Mouse (Mus musculus) ES-E14 (cell line): ENCODE results near the gene Cd9. TPM values are rescaled to one million over a fixed set of nuclear protein-coding genes. Genes with fewer than 3 reads are reported as not detected.
A peak's percentile ranks its signal among the peaks of the same experiment; 100 is the strongest.
"Not testable (repeated sequence)": the region's sequence is repeated elsewhere in the genome, so short reads cannot be mapped to it uniquely, and the experiment has no call there.

ENCODE experiments used
- DNase-seq: peaks from one replicate; pipeline ENCODE4 v3.0.0-alpha.2; 2013; ENCODE audit warnings: low read depth, low spot score
- H3K27ac ChIP-seq: 2 replicates; pipeline ENCODE4 v1.5.1; 2012; ENCODE audit warnings: low read depth, mild to moderate bottlenecking, low read length, moderate library complexity, mixed read lengths; ENCODE audit not compliant: poor library complexity, insufficient read depth, severe bottlenecking
- H3K36me3 ChIP-seq: 2 replicates; pipeline ENCODE4 v1.6.1; 2012; ENCODE audit warnings: mild to moderate bottlenecking, low read length, moderate library complexity, mixed read lengths; ENCODE audit not compliant: control insufficient read depth, poor library complexity, insufficient read depth, severe bottlenecking
- H3K4me1 ChIP-seq, 2 experiments: fragments of 150-350 bp in 1 of 2; sonication (generic) in 1 of 2; 2 replicates each; pipeline ENCODE4 v1.6.1; 2012; ENCODE audit warnings: low read length in 2 of 2, mild to moderate bottlenecking in 1 of 2, mixed read lengths in 1 of 2; ENCODE audit not compliant: control insufficient read depth in 2 of 2, insufficient read depth in 2 of 2, poor library complexity in 1 of 2
- H3K4me3 ChIP-seq, 2 experiments: fragments of 150-350 bp in 1 of 2; sonication (generic) in 1 of 2; 2 replicates each; pipeline ENCODE4 v1.5.1; 2012; ENCODE audit warnings: low read length in 2 of 2, low read depth in 1 of 2, mild to moderate bottlenecking in 1 of 2, mixed read lengths in 1 of 2; ENCODE audit not compliant: insufficient read depth in 1 of 2, poor library complexity in 1 of 2, severe bottlenecking in 1 of 2
- H3K9ac ChIP-seq: 2 replicates; pipeline ENCODE4 v1.6.1; 2012; ENCODE audit warnings: low read depth, mild to moderate bottlenecking, low read length, mixed read lengths; ENCODE audit not compliant: poor library complexity, insufficient read depth, severe bottlenecking
- H3K9me3 ChIP-seq: fragments of 150-350 bp; sonication (generic); 2 replicates; pipeline ENCODE4 v1.6.1; 2012; ENCODE audit warnings: low read depth, mild to moderate bottlenecking, low read length; ENCODE audit not compliant: control insufficient read depth, insufficient read depth
- CHD2 ChIP-seq: IDR thresholded peaks from 2 replicates; pipeline ENCODE4 v1.6.1; 2014; ENCODE audit warnings: mild to moderate bottlenecking, low read depth, low read length, inconsistent platforms
- HCFC1 ChIP-seq: IDR thresholded peaks from 2 replicates; pipeline ENCODE4 v1.6.1; 2012; ENCODE audit warnings: low read length, inconsistent platforms, borderline replicate concordance; ENCODE audit not compliant: insufficient read depth
- MAFK ChIP-seq: IDR thresholded peaks from 2 replicates; pipeline ENCODE4 v1.6.1; 2014; ENCODE audit warnings: mild to moderate bottlenecking, low read depth, low read length, inconsistent platforms; ENCODE audit not compliant: insufficient read depth
- ZC3H11A ChIP-seq: IDR thresholded peaks from 2 replicates; pipeline ENCODE4 v1.6.1; 2012; ENCODE audit warnings: low read depth, mild to moderate bottlenecking, inconsistent platforms, low read length, borderline replicate concordance
- ZNF384 ChIP-seq: IDR thresholded peaks from 2 replicates; pipeline ENCODE4 v1.6.1; 2012; ENCODE audit warnings: low read depth, low read length, inconsistent platforms
- in situ Hi-C, 2 experiments: fragments of 600-800 bp; cut with MboI; formaldehyde crosslinking; loops; one replicate each; pipeline ENCODE4 v1.15.1; 2025; ENCODE audit warnings: low sequenced_read_pairs in 2 of 2, inconsistent platforms in 1 of 2; ENCODE audit not compliant: unreplicated experiment in 2 of 2
- total RNA-seq: library from RNA; depleted of rRNA; stranded (reverse); fragments of 300-350 nt; gene quantifications from 2 replicates; pipeline ENCODE4 v1.2.3, GENCODE M21; 2012

Gene Cd9
- total RNA-seq, 1 experiment: 228 TPM

DNA sequence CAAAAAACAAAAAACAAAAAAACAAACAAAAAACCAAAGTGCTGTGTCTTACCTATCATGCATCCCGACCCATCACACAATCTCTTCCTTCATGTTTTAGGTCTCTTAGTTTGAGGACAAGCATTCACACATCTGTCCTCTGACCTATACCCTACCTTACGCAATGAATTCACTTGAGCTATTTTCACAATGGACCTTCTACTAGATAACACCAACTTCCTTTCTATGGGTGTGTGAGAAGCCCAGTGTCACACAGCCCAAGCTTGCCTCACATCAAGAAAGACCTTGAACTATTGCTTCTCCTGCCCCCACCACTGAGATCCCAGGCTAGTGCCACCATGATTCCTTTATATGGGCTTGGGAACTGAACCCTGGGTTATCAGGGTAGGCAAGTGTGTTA, 9.9 kb downstream of the Cd9 start:
- no peak overlapping the region for H3K9ac ChIP-seq
- in situ Hi-C loops: no loop called here
- DNase-seq: no peak
- H3K27ac ChIP-seq: no peak overlapping the region
- H3K9me3 ChIP-seq: no peaks in the 10 kb centered on the region
- TF ChIP-seq MAFK (no peak), ZNF384 (no peak), CHD2 (no peak), HCFC1 (no peak), ZC3H11A (no peak)
- no peak overlapping the region for H3K4me3 ChIP-seq
- peaks cover 44 to 46% of the 10 kb centered on the region in 2 experiments for H3K4me1 ChIP-seq
- no peaks in the 10 kb centered on the region for H3K36me3 ChIP-seq

DNA sequence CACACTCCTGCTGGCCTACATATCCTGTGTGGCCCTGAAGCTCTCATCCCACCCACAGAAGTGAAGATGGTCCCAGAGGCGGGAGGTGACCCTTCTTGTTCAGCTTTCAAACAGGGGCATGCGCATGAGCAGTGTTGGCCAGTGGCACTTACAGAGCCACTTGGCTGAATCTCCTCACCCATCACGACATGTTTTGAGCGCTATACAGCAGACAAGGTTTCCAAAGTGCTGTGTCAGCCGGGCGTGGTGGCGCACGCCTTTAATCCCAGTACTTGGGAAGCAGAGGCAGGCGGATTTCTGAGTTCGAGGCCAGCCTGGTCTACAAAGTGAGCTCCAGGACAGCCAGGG, 10.3 kb downstream of the Cd9 start:
- Histone ChIP-seq H3K4me1 (peaks cover 43 to 44% of the 10 kb centered on the region in 2 experiments), H3K27ac (peak overlapping the region; percentile 50; the same call in 1 of the 2 replicates), H3K9ac (peak overlapping the region; percentile 17; the same call in 1 of the 2 replicates)
- H3K4me3 ChIP-seq, in situ Hi-C loops, H3K36me3 ChIP-seq, H3K9me3 ChIP-seq, DNase-seq: not testable (repeated sequence)

DNA sequence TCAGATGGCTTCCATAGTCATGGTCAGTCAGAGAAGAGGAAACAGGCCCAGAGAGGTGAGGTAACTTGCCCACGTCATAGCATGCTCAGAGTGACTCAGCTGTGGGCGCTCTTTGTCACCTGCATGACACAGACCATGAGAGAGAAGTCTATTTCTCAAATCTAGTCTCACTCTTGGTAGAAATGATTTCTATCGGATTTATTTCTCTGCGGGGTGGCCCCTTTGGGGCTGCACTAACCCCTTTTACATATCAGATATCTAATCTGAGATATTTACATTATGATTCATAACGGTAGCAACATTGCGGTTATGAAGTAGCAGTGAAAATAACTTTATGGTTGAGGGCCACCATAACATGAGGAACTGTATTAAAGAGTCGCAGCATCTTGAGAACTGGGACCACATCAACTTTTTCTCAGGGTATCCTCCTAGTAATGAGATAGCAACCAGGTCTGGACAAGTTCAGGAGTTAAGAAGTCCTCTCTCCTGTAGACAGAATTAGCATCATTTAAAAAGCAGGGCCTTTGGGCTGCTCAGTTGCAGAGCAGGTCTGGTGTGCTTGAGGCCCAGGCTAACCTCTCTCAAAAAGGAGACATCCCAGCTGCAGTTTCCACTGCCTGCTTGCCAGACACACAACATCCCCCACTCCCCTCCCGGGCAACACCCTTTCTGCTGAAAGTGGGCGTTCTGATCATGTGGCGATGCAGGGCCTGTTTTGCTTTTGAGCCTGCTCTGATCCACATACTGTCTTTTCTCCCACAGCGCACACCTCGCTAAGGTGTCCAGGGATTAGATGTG, 10.9 kb downstream of the Cd9 start:
- TF ChIP-seq ZNF384 (no peak), HCFC1 (no peak), ZC3H11A (no peak), CHD2 (no peak), MAFK (no peak)
- no peak for DNase-seq
- Histone ChIP-seq H3K36me3 (no peaks in the 10 kb centered on the region), H3K27ac (peak overlapping the region; percentile 50; the same call in 1 of the 2 replicates), H3K4me1 (peaks cover 39 to 47% of the 10 kb centered on the region in 2 experiments), H3K4me3 (no peak overlapping the region), H3K9me3 (no peaks in the 10 kb centered on the region), H3K9ac (peak overlapping the region; percentile 17; the same call in 1 of the 2 replicates)
- in situ Hi-C loops: no loop called here

DNA sequence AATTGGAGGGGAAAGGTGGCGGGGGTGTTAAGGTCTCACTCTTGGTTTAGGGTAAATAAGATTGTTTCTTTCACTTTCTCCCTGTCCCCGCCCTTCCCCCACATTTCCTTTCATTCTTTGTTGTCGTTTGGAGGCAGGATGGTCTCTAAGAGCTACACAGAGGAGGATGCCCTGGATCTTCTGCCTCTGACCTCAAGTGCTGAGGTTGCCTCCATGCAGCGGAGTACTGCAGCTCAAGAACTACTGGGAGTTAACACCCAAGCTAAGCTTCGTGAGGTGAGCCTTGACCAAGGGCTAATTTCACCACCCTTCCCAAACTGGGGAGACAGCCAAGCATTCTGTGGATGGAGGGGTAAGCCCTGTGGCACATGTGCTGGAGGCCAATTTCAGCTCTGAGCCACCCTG, 12.2 kb downstream of the Cd9 start:
- TF ChIP-seq HCFC1: no peak
- no peak for TF ChIP-seq MAFK
- no peak for TF ChIP-seq ZC3H11A
- no peak for TF ChIP-seq ZNF384
- TF ChIP-seq CHD2: no peak
- H3K9ac ChIP-seq: no peak overlapping the region
- peaks cover 3% of the 10 kb centered on the region; the same call in 1 of the 2 replicates for H3K36me3 ChIP-seq
- peaks cover 43 to 57% of the 10 kb centered on the region in 2 experiments for H3K4me1 ChIP-seq
- DNase-seq: no peak
- in situ Hi-C loops: no loop called here
- H3K27ac ChIP-seq: peak overlapping the region; percentile 20
- no peak overlapping the region for H3K4me3 ChIP-seq
- H3K9me3 ChIP-seq: no peaks in the 10 kb centered on the region
